Mouse (Mus musculus): Measurements from ENCODE around the gene Xpc. TPM values are rescaled to one million over a fixed set of nuclear protein-coding genes. Genes with fewer than 3 reads are reported as not detected.

Gene Xpc
- polyA plus RNA-seq, 1 experiment from 2014 or later = 17.7 TPM

GRCm38 (mm10) chr6:91518454-91519020, 2.8 kb upstream of the Xpc start:
- ATAC-seq (ENCODE audit: insufficient number of reproducible peaks, insufficient read depth, low FRiP score, low read depth) = no peak
- Histone ChIP-seq H3K9me3 (ENCODE audit: control insufficient read depth, low read depth, low read length) (no peaks in the 10 kb centered on the region), H3K4me1 (ENCODE audit: control insufficient read depth, insufficient read depth, low read length) (peaks cover 11% of the 10 kb centered on the region), H3K4me2 (replicated peaks; ENCODE audit: low read depth, low read length) (no peak overlapping the region), H3K9ac (replicated peaks; ENCODE audit: low read depth, low read length) (no peak overlapping the region), H3K4me3 (ENCODE audit: low read depth, low read length) (no peak overlapping the region), H3K27me3 (ENCODE audit: control insufficient read depth, insufficient read depth, low read length) (no peaks in the 10 kb centered on the region), H3K36me3 (ENCODE audit: control insufficient read depth, insufficient read depth, low read length) (peaks cover 53% of the 10 kb centered on the region), H3K27ac (ENCODE audit: low read length) (no peak overlapping the region)
- WGBS = 91% methylated on average over 7 of the region's 7 CpGs

- Histone ChIP-seq H3K36me3 (ENCODE audit: control insufficient read depth, insufficient read depth, low read length) (peaks cover 23% of the 10 kb centered on the region), H3K9me3 (ENCODE audit: control insufficient read depth, low read depth, low read length) (no peaks in the 10 kb centered on the region), H3K27me3 (ENCODE audit: control insufficient read depth, insufficient read depth, low read length) (no peaks in the 10 kb centered on the region), H3K27ac (ENCODE audit: low read length) (no peak overlapping the region), H3K4me2 (replicated peaks; ENCODE audit: low read depth, low read length) (peak overlapping the region; percentile 52), H3K4me1 (ENCODE audit: control insufficient read depth, insufficient read depth, low read length) (peaks cover 11% of the 10 kb centered on the region), H3K9ac (replicated peaks; ENCODE audit: low read depth, low read length) (peak overlapping the region; percentile 22; the same call in 1 of the 2 replicates), H3K4me3 (ENCODE audit: low read depth, low read length) (peak overlapping the region; percentile 90)
- 22% methylated on average over 10 of the region's 10 CpGs for WGBS
- ATAC-seq (ENCODE audit: insufficient number of reproducible peaks, insufficient read depth, low FRiP score, low read depth) = 0 out of 2 replicates have a peak, but pooled peaks have one; percentile 11
These were observed 838 bp downstream of the Xpc start for GRCm38 (mm10) chr6:91514737-91515362.

- peaks cover 16% of the 10 kb centered on the region for H3K36me3 ChIP-seq (ENCODE audit: control insufficient read depth, insufficient read depth, low read length)
- ATAC-seq (ENCODE audit: insufficient number of reproducible peaks, insufficient read depth, low FRiP score, low read depth) = no peak
- no peaks in the 10 kb centered on the region for H3K27me3 ChIP-seq (ENCODE audit: control insufficient read depth, insufficient read depth, low read length)
- H3K4me3 ChIP-seq (ENCODE audit: low read depth, low read length) = no peak overlapping the region
- H3K9ac ChIP-seq (replicated peaks; ENCODE audit: low read depth, low read length) = no peak overlapping the region
- peaks cover 11% of the 10 kb centered on the region for H3K4me1 ChIP-seq (ENCODE audit: control insufficient read depth, insufficient read depth, low read length)
- H3K9me3 ChIP-seq (ENCODE audit: control insufficient read depth, low read depth, low read length) = no peaks in the 10 kb centered on the region
- H3K4me2 ChIP-seq (replicated peaks; ENCODE audit: low read depth, low read length) = 0 out of 2 replicates have a peak overlapping the region, but pooled peaks have one; percentile 52
- H3K27ac ChIP-seq (ENCODE audit: low read length) = no peak overlapping the region
These were observed 1.6 kb downstream of the Xpc start for GRCm38 (mm10) chr6:91514135-91514534.

GRCm38 (mm10) chr6:91510211-91510610, 5.5 kb downstream of the Xpc start:
- 71% methylated on average over 10 of the region's 10 CpGs for WGBS
- H3K4me2 ChIP-seq (replicated peaks; ENCODE audit: low read depth, low read length) = no peak overlapping the region
- no peaks in the 10 kb centered on the region for H3K27me3 ChIP-seq (ENCODE audit: control insufficient read depth, insufficient read depth, low read length)
- H3K4me3 ChIP-seq (ENCODE audit: low read depth, low read length) = no peak overlapping the region
- no peak overlapping the region for H3K9ac ChIP-seq (replicated peaks; ENCODE audit: low read depth, low read length)
- H3K36me3 ChIP-seq (ENCODE audit: control insufficient read depth, insufficient read depth, low read length) = peaks cover 32% of the 10 kb centered on the region
- H3K9me3 ChIP-seq (ENCODE audit: control insufficient read depth, low read depth, low read length) = no peaks in the 10 kb centered on the region
- ATAC-seq (ENCODE audit: insufficient number of reproducible peaks, insufficient read depth, low FRiP score, low read depth) = no peak
- H3K27ac ChIP-seq (ENCODE audit: low read length) = no peak overlapping the region
- H3K4me1 ChIP-seq (ENCODE audit: control insufficient read depth, insufficient read depth, low read length) = peaks cover 6% of the 10 kb centered on the region; the same call in 1 of the 2 replicates

- peaks cover 40% of the 10 kb centered on the region for H3K36me3 ChIP-seq (ENCODE audit: control insufficient read depth, insufficient read depth, low read length)
- H3K9me3 ChIP-seq (ENCODE audit: control insufficient read depth, low read depth, low read length) = no peaks in the 10 kb centered on the region
- ATAC-seq (ENCODE audit: insufficient number of reproducible peaks, insufficient read depth, low FRiP score, low read depth) = no peak
- H3K4me2 ChIP-seq (replicated peaks; ENCODE audit: low read depth, low read length) = no peak overlapping the region
- H3K9ac ChIP-seq (replicated peaks; ENCODE audit: low read depth, low read length) = no peak overlapping the region
- 44% methylated on average over 7 of the region's 7 CpGs for WGBS
- no peaks in the 10 kb centered on the region for H3K27me3 ChIP-seq (ENCODE audit: control insufficient read depth, insufficient read depth, low read length)
- H3K4me1 ChIP-seq (ENCODE audit: control insufficient read depth, insufficient read depth, low read length) = peaks cover 1% of the 10 kb centered on the region; the same call in 1 of the 2 replicates
- no peak overlapping the region for H3K27ac ChIP-seq (ENCODE audit: low read length)
- H3K4me3 ChIP-seq (ENCODE audit: low read depth, low read length) = no peak overlapping the region
These were observed 6.4 kb downstream of the Xpc start for GRCm38 (mm10) chr6:91509326-91509725.

GRCm38 (mm10) chr6:91508041-91508440, 7.6 kb downstream of the Xpc start:
- ATAC-seq (ENCODE audit: insufficient number of reproducible peaks, insufficient read depth, low FRiP score, low read depth) = no peak
- 89% methylated on average over 3 of the region's 3 CpGs for WGBS
- H3K36me3 ChIP-seq (ENCODE audit: control insufficient read depth, insufficient read depth, low read length) = peaks cover 53% of the 10 kb centered on the region
- no peaks in the 10 kb centered on the region for H3K9me3 ChIP-seq (ENCODE audit: control insufficient read depth, low read depth, low read length)
- H3K4me2 ChIP-seq (replicated peaks; ENCODE audit: low read depth, low read length) = no peak overlapping the region
- H3K9ac ChIP-seq (replicated peaks; ENCODE audit: low read depth, low read length) = no peak overlapping the region
- no peak overlapping the region for H3K4me3 ChIP-seq (ENCODE audit: low read depth, low read length)
- H3K4me1 ChIP-seq (ENCODE audit: control insufficient read depth, insufficient read depth, low read length) = no peaks in the 10 kb centered on the region
- H3K27me3 ChIP-seq (ENCODE audit: control insufficient read depth, insufficient read depth, low read length) = no peaks in the 10 kb centered on the region
- H3K27ac ChIP-seq (ENCODE audit: low read length) = no peak overlapping the region

- WGBS = 95% methylated on average over 5 of the region's 5 CpGs
- Histone ChIP-seq H3K27ac (ENCODE audit: low read length) (no peak overlapping the region), H3K4me1 (ENCODE audit: control insufficient read depth, insufficient read depth, low read length) (no peaks in the 10 kb centered on the region), H3K27me3 (ENCODE audit: control insufficient read depth, insufficient read depth, low read length) (no peaks in the 10 kb centered on the region), H3K36me3 (ENCODE audit: control insufficient read depth, insufficient read depth, low read length) (peaks cover 66% of the 10 kb centered on the region), H3K9ac (replicated peaks; ENCODE audit: low read depth, low read length) (no peak overlapping the region), H3K4me2 (replicated peaks; ENCODE audit: low read depth, low read length) (no peak overlapping the region), H3K4me3 (ENCODE audit: low read depth, low read length) (no peak overlapping the region), H3K9me3 (ENCODE audit: control insufficient read depth, low read depth, low read length) (no peaks in the 10 kb centered on the region)
- no peak for ATAC-seq (ENCODE audit: insufficient number of reproducible peaks, insufficient read depth, low FRiP score, low read depth)
These were observed 9.7 kb downstream of the Xpc start for GRCm38 (mm10) chr6:91506036-91506435.

- ATAC-seq (ENCODE audit: insufficient number of reproducible peaks, insufficient read depth, low FRiP score, low read depth) = no peak
- H3K27ac ChIP-seq (ENCODE audit: low read length) = no peak overlapping the region
- H3K9ac ChIP-seq (replicated peaks; ENCODE audit: low read depth, low read length) = no peak overlapping the region
- no peaks in the 10 kb centered on the region for H3K9me3 ChIP-seq (ENCODE audit: control insufficient read depth, low read depth, low read length)
- 83% methylated on average over 1 of the region's 1 CpGs for WGBS
- no peaks in the 10 kb centered on the region for H3K27me3 ChIP-seq (ENCODE audit: control insufficient read depth, insufficient read depth, low read length)
- no peak overlapping the region for H3K4me3 ChIP-seq (ENCODE audit: low read depth, low read length)
- H3K4me2 ChIP-seq (replicated peaks; ENCODE audit: low read depth, low read length) = no peak overlapping the region
- H3K4me1 ChIP-seq (ENCODE audit: control insufficient read depth, insufficient read depth, low read length) = no peaks in the 10 kb centered on the region
- peaks cover 90% of the 10 kb centered on the region for H3K36me3 ChIP-seq (ENCODE audit: control insufficient read depth, insufficient read depth, low read length)
These were observed 12.4 kb downstream of the Xpc start for GRCm38 (mm10) chr6:91503302-91503701.
